Mouse (Mus musculus): ENCODE results near the gene Peg10. TPM values are rescaled to one million over a fixed set of nuclear protein-coding genes. Genes with fewer than 3 reads are reported as not detected.

The Peg10 gene
- polyA plus RNA-seq, 1 experiment from 2014 or later: 7.9 TPM

DNA sequence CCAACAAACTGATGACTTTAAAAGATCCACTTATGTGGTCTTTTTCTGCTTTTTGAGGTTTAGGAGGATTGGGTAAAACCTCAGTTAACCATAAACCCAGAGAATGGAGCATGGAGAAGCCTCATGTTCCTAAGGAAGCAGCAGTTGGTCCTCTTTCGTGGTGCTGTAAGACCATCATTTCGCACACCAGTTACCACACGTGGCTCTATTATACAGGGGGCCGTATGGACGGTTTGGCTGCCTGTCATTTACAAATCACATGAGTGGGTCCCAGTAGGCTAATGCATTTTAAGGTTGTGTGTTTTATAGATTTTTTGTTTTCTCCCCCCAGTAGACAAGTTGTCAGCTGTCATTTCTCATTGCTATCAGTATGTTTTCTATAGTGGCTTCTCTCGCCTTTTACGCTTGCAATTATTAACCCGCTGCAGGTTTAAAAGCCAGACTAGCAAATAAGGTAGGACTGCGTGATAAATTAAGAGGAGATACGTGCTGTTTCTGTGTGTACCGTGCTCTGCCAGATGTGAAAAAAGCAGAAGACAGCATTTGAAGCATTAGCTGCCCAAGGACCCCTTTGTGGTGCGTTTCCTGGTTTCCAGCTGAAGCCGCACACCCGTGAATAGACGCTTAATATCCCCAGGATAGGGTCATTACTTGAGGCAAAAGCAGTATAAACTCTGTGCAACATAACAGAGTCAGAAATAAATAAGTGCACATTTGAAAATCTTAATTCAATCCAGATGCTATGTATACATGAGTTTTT, 22.9 kb upstream of the Peg10 start:
- Histone ChIP-seq H3K4me2 (replicated peaks; ENCODE audit: low read depth, low read length) (no peak overlapping the region), H3K36me3 (ENCODE audit: control insufficient read depth, insufficient read depth, low read length) (no peaks in the 10 kb centered on the region), H3K27ac (ENCODE audit: low read depth, low read length) (no peak overlapping the region), H3K9me3 (ENCODE audit: control insufficient read depth, low read length) (no peaks in the 10 kb centered on the region), H3K4me3 (ENCODE audit: low read length) (no peak overlapping the region), H3K4me1 (ENCODE audit: control insufficient read depth, insufficient read depth, low read length) (0 out of 2 replicates have a peak, but pooled peaks cover 4% of the 10 kb centered on the region), H3K9ac (ENCODE audit: low read depth, low read length) (no peak overlapping the region), H3K27me3 (ENCODE audit: control insufficient read depth, insufficient read depth, low read length) (no peaks in the 10 kb centered on the region)
- WGBS: 60% methylated on average over 15 of the region's 15 CpGs
- ATAC-seq (ENCODE audit: low FRiP score, low TSS enrichment): no peak

DNA sequence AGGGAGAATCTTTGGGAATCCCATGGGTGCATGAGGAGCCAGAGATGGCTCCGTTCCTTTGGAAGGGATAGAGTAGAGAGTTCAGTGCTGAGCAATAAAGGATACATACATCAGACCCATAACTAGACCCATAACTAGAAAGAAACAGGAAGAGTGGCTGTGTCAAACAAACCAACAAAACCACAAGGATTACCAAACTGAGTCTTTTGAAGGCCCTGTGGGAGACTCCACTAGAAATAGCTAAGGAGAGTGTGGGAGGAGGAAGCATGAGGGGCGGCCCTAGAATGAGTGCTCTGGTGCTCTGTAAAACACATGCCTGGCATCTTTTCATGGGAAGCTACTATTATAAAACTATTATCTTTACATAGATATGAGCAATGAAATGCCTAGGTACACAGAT, 18.8 kb upstream of the Peg10 start:
- ATAC-seq (ENCODE audit: low FRiP score, low TSS enrichment): no peak
- no peaks in the 10 kb centered on the region for H3K9me3 ChIP-seq (ENCODE audit: control insufficient read depth, low read length)
- no peaks in the 10 kb centered on the region for H3K27me3 ChIP-seq (ENCODE audit: control insufficient read depth, insufficient read depth, low read length)
- H3K4me2 ChIP-seq (replicated peaks; ENCODE audit: low read depth, low read length): no peak overlapping the region
- no peak overlapping the region for H3K9ac ChIP-seq (ENCODE audit: low read depth, low read length)
- peaks cover 9% of the 10 kb centered on the region; the same call in 1 of the 2 replicates for H3K4me1 ChIP-seq (ENCODE audit: control insufficient read depth, insufficient read depth, low read length)
- WGBS: 88% methylated on average over 2 of the region's 2 CpGs
- H3K36me3 ChIP-seq (ENCODE audit: control insufficient read depth, insufficient read depth, low read length): no peaks in the 10 kb centered on the region
- no peak overlapping the region for H3K4me3 ChIP-seq (ENCODE audit: low read length)
- no peak overlapping the region for H3K27ac ChIP-seq (ENCODE audit: low read depth, low read length)

DNA sequence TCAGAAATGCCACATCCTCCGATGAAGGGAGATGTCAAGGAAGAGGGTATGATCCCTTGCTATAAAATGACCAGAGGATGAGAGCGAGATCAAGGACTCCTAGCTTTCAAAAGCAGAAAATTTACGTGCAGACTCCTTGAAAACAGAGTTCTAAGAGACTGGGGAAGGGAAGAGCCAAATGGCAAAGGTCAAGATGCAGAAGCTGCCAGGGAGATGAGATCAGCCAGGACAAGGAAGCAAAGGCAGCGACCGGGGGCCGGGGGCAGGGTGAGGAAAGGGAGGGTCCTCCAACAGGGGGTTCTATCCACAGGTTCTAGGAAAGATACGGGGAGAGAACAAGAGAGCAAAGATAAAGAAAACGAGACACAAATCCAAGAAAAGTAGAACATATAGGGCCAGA, 15.4 kb upstream of the Peg10 start:
- H3K4me3 ChIP-seq (ENCODE audit: low read length): no peak overlapping the region
- WGBS: 30% methylated on average over 8 of the region's 8 CpGs

DNA sequence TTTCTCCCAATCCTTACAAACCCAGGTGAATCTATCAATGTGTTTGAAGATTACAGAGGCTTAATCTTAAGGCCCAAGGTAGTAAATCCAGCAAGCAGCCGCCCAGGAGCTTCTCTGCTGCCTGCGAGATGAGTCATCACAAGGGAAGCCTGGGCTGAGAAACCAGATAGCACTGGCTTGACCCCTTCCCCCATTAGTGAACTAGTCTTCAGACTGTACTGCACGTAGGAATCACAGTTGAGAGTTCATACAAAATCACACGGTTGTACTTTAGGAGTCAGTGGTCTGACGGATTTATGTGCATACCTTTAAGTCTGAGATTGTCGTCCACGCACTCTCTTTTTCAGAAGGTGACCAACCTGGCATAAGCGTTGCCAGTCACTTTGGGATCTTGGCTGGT, 13.9 kb upstream of the Peg10 start:
- ATAC-seq (ENCODE audit: low FRiP score, low TSS enrichment): peak; percentile 47; the same call in 1 of the 2 replicates
- Histone ChIP-seq H3K9ac (ENCODE audit: low read depth, low read length) (no peak overlapping the region), H3K4me1 (ENCODE audit: control insufficient read depth, insufficient read depth, low read length) (peaks cover 7% of the 10 kb centered on the region; the same call in 1 of the 2 replicates), H3K4me2 (replicated peaks; ENCODE audit: low read depth, low read length) (no peak overlapping the region), H3K27ac (ENCODE audit: low read depth, low read length) (no peak overlapping the region), H3K4me3 (ENCODE audit: low read length) (no peak overlapping the region), H3K36me3 (ENCODE audit: control insufficient read depth, insufficient read depth, low read length) (no peaks in the 10 kb centered on the region), H3K27me3 (ENCODE audit: control insufficient read depth, insufficient read depth, low read length) (no peaks in the 10 kb centered on the region), H3K9me3 (ENCODE audit: control insufficient read depth, low read length) (no peaks in the 10 kb centered on the region)
- 42% methylated on average over 8 of the region's 8 CpGs for WGBS

More for the DNA sequence above, 15.4 kb upstream of the Peg10 start:
- no peak overlapping the region for H3K27ac ChIP-seq (ENCODE audit: low read depth, low read length)
- H3K27me3 ChIP-seq (ENCODE audit: control insufficient read depth, insufficient read depth, low read length): no peaks in the 10 kb centered on the region
- no peak overlapping the region for H3K9ac ChIP-seq (ENCODE audit: low read depth, low read length)
- H3K9me3 ChIP-seq (ENCODE audit: control insufficient read depth, low read length): no peaks in the 10 kb centered on the region
- ATAC-seq (ENCODE audit: low FRiP score, low TSS enrichment): no peak
- H3K4me1 ChIP-seq (ENCODE audit: control insufficient read depth, insufficient read depth, low read length): peaks cover 7% of the 10 kb centered on the region; the same call in 1 of the 2 replicates
- H3K4me2 ChIP-seq (replicated peaks; ENCODE audit: low read depth, low read length): no peak overlapping the region
- no peaks in the 10 kb centered on the region for H3K36me3 ChIP-seq (ENCODE audit: control insufficient read depth, insufficient read depth, low read length)

DNA sequence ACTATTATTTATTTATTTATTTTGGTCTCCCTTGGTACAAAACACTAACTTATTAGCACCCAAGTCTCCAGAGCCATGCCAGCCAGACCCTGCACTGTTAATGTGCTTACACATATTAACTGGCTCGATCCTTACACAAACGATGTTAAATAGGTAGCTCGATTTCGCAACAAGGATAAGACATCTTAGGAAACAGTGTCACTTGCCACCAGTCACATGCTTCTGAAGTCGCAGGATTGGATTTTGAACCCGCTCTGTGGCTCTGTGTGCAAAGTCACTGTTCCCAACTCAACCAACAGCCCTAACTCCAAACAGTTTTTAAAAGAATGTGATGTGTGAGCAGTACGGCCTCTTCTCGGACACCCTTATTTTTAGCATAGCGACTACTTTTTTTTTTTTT, 10.7 kb upstream of the Peg10 start:
- no peak overlapping the region for H3K4me2 ChIP-seq (replicated peaks; ENCODE audit: low read depth, low read length)
- 90% methylated on average over 9 of the region's 9 CpGs for WGBS
- no peak overlapping the region for H3K27ac ChIP-seq (ENCODE audit: low read depth, low read length)
- H3K36me3 ChIP-seq (ENCODE audit: control insufficient read depth, insufficient read depth, low read length): no peaks in the 10 kb centered on the region
- no peak for ATAC-seq (ENCODE audit: low FRiP score, low TSS enrichment)
- H3K27me3 ChIP-seq (ENCODE audit: control insufficient read depth, insufficient read depth, low read length): peaks cover 3% of the 10 kb centered on the region; the same call in 1 of the 2 replicates
- H3K4me3 ChIP-seq (ENCODE audit: low read length): no peak overlapping the region
- peaks cover 13% of the 10 kb centered on the region; the same call in 1 of the 2 replicates for H3K4me1 ChIP-seq (ENCODE audit: control insufficient read depth, insufficient read depth, low read length)
- no peak overlapping the region for H3K9ac ChIP-seq (ENCODE audit: low read depth, low read length)
- H3K9me3 ChIP-seq (ENCODE audit: control insufficient read depth, low read length): no peaks in the 10 kb centered on the region

DNA sequence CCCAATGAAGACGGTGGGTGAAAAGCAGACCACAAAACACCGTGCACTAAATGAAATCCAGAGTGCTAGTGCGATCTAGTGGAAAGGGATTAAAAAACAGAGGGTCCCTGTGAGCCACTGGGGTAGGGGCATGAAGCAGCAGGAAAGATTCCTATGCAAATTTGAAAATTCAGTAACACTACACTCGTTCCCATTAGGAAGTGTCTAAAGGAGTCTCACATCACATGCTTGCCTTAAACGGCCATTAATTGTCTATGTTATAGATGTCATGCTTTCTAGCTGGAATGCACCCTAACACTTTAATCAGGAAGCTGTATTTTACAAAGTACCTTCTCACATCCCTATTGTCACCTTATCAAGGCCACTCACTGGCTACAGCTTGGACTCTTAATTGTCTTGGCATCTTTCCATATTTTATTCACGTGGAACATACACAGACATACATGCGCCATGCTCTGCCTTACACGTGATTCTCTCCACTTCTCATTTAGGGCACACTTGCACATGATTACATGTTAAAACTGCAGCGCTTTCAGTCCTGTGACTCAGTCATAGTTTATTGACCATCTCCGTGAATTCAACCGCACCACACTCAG, 9.0 kb upstream of the Peg10 start:
- H3K9ac ChIP-seq (ENCODE audit: low read depth, low read length): no peak overlapping the region
- peaks cover 9% of the 10 kb centered on the region; the same call in 1 of the 2 replicates for H3K4me1 ChIP-seq (ENCODE audit: control insufficient read depth, insufficient read depth, low read length)
- no peaks in the 10 kb centered on the region for H3K9me3 ChIP-seq (ENCODE audit: control insufficient read depth, low read length)
- no peak overlapping the region for H3K4me2 ChIP-seq (replicated peaks; ENCODE audit: low read depth, low read length)
- peaks cover 3% of the 10 kb centered on the region; the same call in 1 of the 2 replicates for H3K27me3 ChIP-seq (ENCODE audit: control insufficient read depth, insufficient read depth, low read length)
- 40% methylated on average over 11 of the region's 11 CpGs for WGBS
- no peak for ATAC-seq (ENCODE audit: low FRiP score, low TSS enrichment)
- no peak overlapping the region for H3K4me3 ChIP-seq (ENCODE audit: low read length)
- no peaks in the 10 kb centered on the region for H3K36me3 ChIP-seq (ENCODE audit: control insufficient read depth, insufficient read depth, low read length)
- H3K27ac ChIP-seq (ENCODE audit: low read depth, low read length): no peak overlapping the region

DNA sequence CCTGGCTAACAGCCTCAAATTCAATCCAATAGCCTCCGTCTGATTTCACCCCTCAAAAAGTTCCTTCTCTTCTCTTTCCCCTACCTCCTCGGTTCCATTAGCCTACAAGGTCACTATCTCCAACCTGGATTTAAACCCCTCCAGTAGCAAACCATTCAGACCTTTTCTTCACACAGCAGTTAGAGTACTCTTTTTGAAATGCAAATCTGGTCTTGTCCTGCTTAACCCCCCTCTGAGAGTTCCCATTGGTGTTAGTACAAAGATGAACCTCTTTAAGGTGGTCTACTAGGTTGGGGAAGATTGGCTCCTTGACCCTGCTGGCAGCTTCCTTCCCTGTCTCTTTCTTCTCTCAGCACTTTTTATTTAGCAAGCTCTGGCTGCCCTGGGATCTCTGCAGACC, 8.4 kb upstream of the Peg10 start:
- Histone ChIP-seq H3K36me3 (ENCODE audit: control insufficient read depth, insufficient read depth, low read length) (no peaks in the 10 kb centered on the region), H3K4me2 (replicated peaks; ENCODE audit: low read depth, low read length) (no peak overlapping the region), H3K27me3 (ENCODE audit: control insufficient read depth, insufficient read depth, low read length) (peaks cover 3% of the 10 kb centered on the region; the same call in 1 of the 2 replicates), H3K4me1 (ENCODE audit: control insufficient read depth, insufficient read depth, low read length) (peaks cover 6% of the 10 kb centered on the region; the same call in 1 of the 2 replicates), H3K9ac (ENCODE audit: low read depth, low read length) (no peak overlapping the region), H3K9me3 (ENCODE audit: control insufficient read depth, low read length) (no peaks in the 10 kb centered on the region), H3K4me3 (ENCODE audit: low read length) (no peak overlapping the region), H3K27ac (ENCODE audit: low read depth, low read length) (no peak overlapping the region)
- no peak for ATAC-seq (ENCODE audit: low FRiP score, low TSS enrichment)
- WGBS: 39% methylated on average over 2 of the region's 2 CpGs

DNA sequence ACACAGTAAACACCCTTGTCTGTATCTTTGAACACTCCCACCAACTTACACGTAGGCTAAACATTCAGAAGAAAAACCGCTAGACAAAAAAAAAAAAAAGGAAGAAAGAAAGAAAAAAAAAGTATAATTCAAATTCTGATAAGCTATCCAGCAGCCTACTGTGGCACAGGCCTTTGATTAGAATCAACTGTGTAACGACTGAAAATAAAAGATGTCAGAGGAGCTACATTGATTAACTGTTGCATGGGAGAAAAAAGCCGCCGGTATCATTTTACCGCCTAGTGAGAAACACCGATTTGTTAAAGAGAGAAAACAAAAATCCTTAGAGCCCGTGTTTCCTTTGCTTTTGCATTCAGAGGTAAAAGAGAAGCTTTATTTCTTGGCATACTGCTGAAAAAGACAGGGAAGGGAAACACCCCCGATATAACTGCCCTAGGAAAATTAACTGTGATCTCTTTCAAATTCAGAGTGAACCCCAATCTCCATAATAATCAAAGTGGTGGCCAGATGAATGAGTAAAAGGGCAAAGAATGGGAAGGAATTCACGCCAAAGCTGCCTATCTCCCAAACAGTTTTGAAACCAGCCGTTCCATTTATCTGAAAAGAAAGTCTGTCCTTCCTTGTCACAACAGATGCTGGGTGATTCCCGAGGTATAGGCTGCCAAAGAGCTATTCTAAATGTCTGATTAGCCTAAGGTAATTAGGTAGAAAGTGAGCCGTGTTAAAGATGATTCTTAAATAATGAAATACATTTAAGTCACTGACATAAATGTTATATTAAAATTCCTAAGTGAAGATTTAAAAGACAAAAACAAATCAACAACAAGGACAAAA, 7.4 kb upstream of the Peg10 start:
- no peak overlapping the region for H3K4me3 ChIP-seq (ENCODE audit: low read length)
- 20% methylated on average over 13 of the region's 13 CpGs for WGBS
- H3K9ac ChIP-seq (ENCODE audit: low read depth, low read length): no peak overlapping the region
- no peaks in the 10 kb centered on the region for H3K9me3 ChIP-seq (ENCODE audit: control insufficient read depth, low read length)
- no peak overlapping the region for H3K27ac ChIP-seq (ENCODE audit: low read depth, low read length)
- ATAC-seq (ENCODE audit: low FRiP score, low TSS enrichment): no peak
- H3K27me3 ChIP-seq (ENCODE audit: control insufficient read depth, insufficient read depth, low read length): peaks cover 3% of the 10 kb centered on the region; the same call in 1 of the 2 replicates
- H3K36me3 ChIP-seq (ENCODE audit: control insufficient read depth, insufficient read depth, low read length): no peaks in the 10 kb centered on the region
- peaks cover 6% of the 10 kb centered on the region; the same call in 1 of the 2 replicates for H3K4me1 ChIP-seq (ENCODE audit: control insufficient read depth, insufficient read depth, low read length)
- H3K4me2 ChIP-seq (replicated peaks; ENCODE audit: low read depth, low read length): no peak overlapping the region
